Mouse (Mus musculus): ENCODE results near the gene Tmem14c. TPM values are rescaled to one million over a fixed set of nuclear protein-coding genes. Genes with fewer than 3 reads are reported as not detected.

The Tmem14c gene
- total and polyA plus RNA-seq, 3 experiments = 140 to 183 (median 178) TPM

GRCm38 (mm10) chr13:40982759-40983158 is 33.3 kb upstream of the Tmem14c start:
- Histone ChIP-seq H3K4me2 (ENCODE audit: insufficient read depth, low read depth, poor library complexity, severe bottlenecking) (no peak overlapping the region), H3K9me3 (replicated peaks; ENCODE audit: low read length) (no peaks in the 10 kb centered on the region), H3K36me3 (replicated peaks in 1 of 2; ENCODE audit: control insufficient read depth in 1 of 2, insufficient read depth in 1 of 2, low read length in 1 of 2) (no peaks in the 10 kb centered on the region), H3K9ac (ENCODE audit: insufficient read depth, low read depth) (no peak overlapping the region), H3K4me1 (ENCODE audit: control insufficient read depth in 1 of 2, insufficient read depth in 2 of 2) (peaks cover 0 to 6% of the 10 kb centered on the region in 2 experiments; a peak in 2 of 4 replicates), H3K4me3 (replicated peaks in 1 of 3; ENCODE audit: low read depth in 2 of 3, low read length in 2 of 3, poor library complexity in 1 of 3) (no peak overlapping the region), H3K27me3 (replicated peaks) (no peaks in the 10 kb centered on the region), H3K79me2 (replicated peaks; ENCODE audit: control insufficient read depth, extremely low read depth, insufficient read depth, poor library complexity, severe bottlenecking) (no peaks in the 10 kb centered on the region), H3K27ac (ENCODE audit: insufficient read depth, low read depth) (no peak overlapping the region)
- DNase-seq (ENCODE audit: extremely low read depth) = no peak
- no peak for TF ChIP-seq MAFK (IDR thresholded peaks at IDR 0.05; ENCODE audit: insufficient replicate concordance, low read length)
- no peak for TF ChIP-seq MYC (IDR thresholded peaks at IDR 0.05; ENCODE audit: low read depth, low read length)
- TF ChIP-seq SMC3 (IDR thresholded peaks at IDR 0.05; ENCODE audit: low read depth, low read length) = no peak
- TF ChIP-seq ZMIZ1 (IDR thresholded peaks at IDR 0.05; ENCODE audit: low read depth, low read length) = no peak
- TF ChIP-seq ETS1 (conservative IDR thresholded peaks at IDR 0.05; ENCODE audit: low read depth, low read length) = no peak
- no peak for TF ChIP-seq USF1 (IDR thresholded peaks at IDR 0.05; ENCODE audit: low read depth, low read length)
- no peak for TF ChIP-seq SIN3A (IDR thresholded peaks at IDR 0.05; ENCODE audit: low read length)
- dilution Hi-C loops (cut with MboI; ENCODE audit: extremely low pct_ligation_motif_present, extremely low pct_unique_long_range_greater_than_20kb, low sequenced_read_pairs) (no loop called here), in situ Hi-C loops (cut with MboI; ENCODE audit: low pct_ligation_motif_present, low pct_unique_long_range_greater_than_20kb, low sequenced_read_pairs) (no loop called here)

DNA sequence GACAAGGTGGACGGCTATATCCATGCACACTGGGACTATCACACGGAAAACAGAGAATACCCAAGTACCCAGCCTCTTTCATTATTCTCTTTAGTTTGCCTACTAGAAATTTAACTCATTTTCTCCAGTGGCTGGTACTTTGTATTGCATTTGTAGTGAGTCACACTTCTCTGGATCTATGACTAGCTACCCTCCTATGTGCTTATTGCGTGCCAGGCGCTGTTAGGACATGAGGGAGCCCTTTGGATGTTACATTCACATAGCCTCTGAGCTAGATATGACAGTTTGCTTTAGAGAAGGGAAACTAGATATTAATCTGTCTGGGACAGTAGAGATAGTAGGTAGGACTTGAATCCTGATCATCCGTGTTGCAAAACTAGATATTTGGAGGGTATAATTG is 30.0 kb upstream of the Tmem14c start:
- H3K4me3 ChIP-seq (replicated peaks in 1 of 3; ENCODE audit: low read depth in 2 of 3, low read length in 2 of 3, poor library complexity in 1 of 3) = no peak overlapping the region
- no peaks in the 10 kb centered on the region for H3K79me2 ChIP-seq (replicated peaks; ENCODE audit: control insufficient read depth, extremely low read depth, insufficient read depth, poor library complexity, severe bottlenecking)
- in situ Hi-C loops (cut with MboI; ENCODE audit: low pct_ligation_motif_present, low pct_unique_long_range_greater_than_20kb, low sequenced_read_pairs) (no loop called here), dilution Hi-C loops (cut with MboI; ENCODE audit: extremely low pct_ligation_motif_present, extremely low pct_unique_long_range_greater_than_20kb, low sequenced_read_pairs) (no loop called here)
- H3K4me1 ChIP-seq (ENCODE audit: control insufficient read depth in 1 of 2, insufficient read depth in 2 of 2) = no peaks in the 10 kb centered on the region
- H3K9me3 ChIP-seq (replicated peaks; ENCODE audit: low read length) = no peaks in the 10 kb centered on the region
- no peak overlapping the region for H3K27ac ChIP-seq (ENCODE audit: insufficient read depth, low read depth)
- TF ChIP-seq USF2 (conservative IDR thresholded peaks at IDR 0.05; ENCODE audit: low read depth, low read length) (no peak), IRF4 (IDR thresholded peaks at IDR 0.05; ENCODE audit: low read depth, low read length) (no peak), MAX (IDR thresholded peaks at IDR 0.05; ENCODE audit: low read length) (no peak), PAX5 (IDR thresholded peaks at IDR 0.05; ENCODE audit: low read length) (no peak), E2F4 (IDR thresholded peaks at IDR 0.05; ENCODE audit: insufficient replicate concordance, low read depth, low read length) (no peak), TBP (conservative IDR thresholded peaks at IDR 0.05; ENCODE audit: low read depth, low read length) (no peak), HCFC1 (IDR thresholded peaks at IDR 0.05; ENCODE audit: low read depth, low read length) (no peak), RCOR1 (conservative IDR thresholded peaks at IDR 0.05; ENCODE audit: low read depth, low read length) (no peak), MYC (IDR thresholded peaks at IDR 0.05; ENCODE audit: low read depth, low read length) (no peak), JUN (IDR thresholded peaks at IDR 0.05; ENCODE audit: insufficient read depth, low read depth, low read length) (no peak), MEF2A (IDR thresholded peaks at IDR 0.05; ENCODE audit: borderline replicate concordance, low read depth, low read length) (no peak)
- no peak for DNase-seq (ENCODE audit: extremely low read depth)
- H3K9ac ChIP-seq (ENCODE audit: insufficient read depth, low read depth) = no peak overlapping the region
- no peaks in the 10 kb centered on the region for H3K36me3 ChIP-seq (replicated peaks in 1 of 2; ENCODE audit: control insufficient read depth in 1 of 2, insufficient read depth in 1 of 2, low read length in 1 of 2)
- H3K27me3 ChIP-seq (replicated peaks) = no peaks in the 10 kb centered on the region
- H3K4me2 ChIP-seq (ENCODE audit: insufficient read depth, low read depth, poor library complexity, severe bottlenecking) = no peak overlapping the region

All from CH12.LX (cell line).